Mouse (Mus musculus) megakaryocyte, embryonic 14.5 days (primary cell): Measurements from ENCODE around the gene Manbal.

ENCODE experiments used
- FLI1 ChIP-seq: IDR thresholded peaks from 2 replicates; pipeline ENCODE4 v1.6.1; 2012; ENCODE audit warnings: low read length, inconsistent platforms, mixed read lengths
- GATA1 ChIP-seq: IDR thresholded peaks from 3 replicates; pipeline ENCODE4 v1.6.1; 2012; ENCODE audit warnings: mixed read lengths, low read length, inconsistent platforms, borderline replicate concordance

DNA sequence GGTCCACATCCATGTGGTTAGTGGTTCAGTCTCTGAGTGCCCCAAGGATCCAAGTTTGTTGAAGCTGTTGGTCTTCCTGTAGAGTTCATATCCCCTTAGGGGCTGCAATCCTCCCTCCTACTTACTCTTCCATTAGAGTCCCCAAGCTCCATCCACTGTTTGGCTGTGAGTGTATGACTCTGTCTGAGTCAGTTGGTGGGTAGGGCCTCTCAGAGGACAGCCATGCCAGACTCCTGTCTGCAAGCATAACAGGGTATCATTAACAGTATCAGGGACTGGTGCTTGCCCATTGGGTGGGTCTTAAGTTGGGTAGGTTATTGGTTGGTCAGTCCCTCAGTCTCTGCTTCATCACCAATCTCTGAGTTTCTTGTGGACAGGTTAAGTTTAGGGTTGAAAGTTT, 52.1 kb downstream of the Manbal start:
- TF ChIP-seq GATA1 (no peak), FLI1 (no peak)
